Mouse (Mus musculus) heart, embryonic 14.5 days (tissue): ENCODE results near the gene Aaas. TPM values are rescaled to one million over a fixed set of nuclear protein-coding genes. Genes with fewer than 3 reads are reported as not detected.

Experiments used
- ATAC-seq: fragments of 200-750 bp; cut with Nextera tagmentation; 2 replicates; pipeline ENCODE4 v1.8.0; 2017; ENCODE audit warnings: low read depth, moderate TSS enrichment; ENCODE audit not compliant: insufficient number of reproducible peaks, insufficient read depth, low FRiP score
- H3K27ac ChIP-seq, 2 experiments: fragments of 200-500 bp in 1 of 2; fragments of 300-500 bp in 1 of 2; sonication (generic) in 1 of 2; replicated peaks in 1 of 2; 2 replicates each; pipeline ENCODE4 v1.5.1; 2012 to 2014; ENCODE audit warnings: low read depth in 2 of 2, low read length in 2 of 2, control low read depth in 1 of 2, mild to moderate bottlenecking in 1 of 2, mixed read lengths in 1 of 2; ENCODE audit not compliant: control insufficient read depth in 1 of 2, insufficient read depth in 1 of 2
- H3K27me3 ChIP-seq: fragments of 300-500 bp; sonication (generic); 2 replicates; pipeline ENCODE4 v1.6.1; 2014; ENCODE audit warnings: mild to moderate bottlenecking, low read length, control low read depth; ENCODE audit not compliant: control insufficient read depth, insufficient read depth
- H3K36me3 ChIP-seq: fragments of 300-500 bp; sonication (generic); 2 replicates; pipeline ENCODE4 v1.6.1; 2014; ENCODE audit warnings: mild to moderate bottlenecking, control low read depth, low read length, mixed read lengths; ENCODE audit not compliant: control insufficient read depth, insufficient read depth
- H3K4me1 ChIP-seq, 2 experiments: fragments of 200-500 bp in 1 of 2; fragments of 300-500 bp in 1 of 2; sonication (generic) in 1 of 2; 2 replicates each; pipeline ENCODE4 v1.6.1; 2012 to 2014; ENCODE audit warnings: low read length in 2 of 2, control low read depth in 1 of 2, mixed read lengths in 1 of 2; ENCODE audit not compliant: control insufficient read depth in 2 of 2, insufficient read depth in 2 of 2
- H3K4me2 ChIP-seq: fragments of 300-500 bp; sonication (generic); 2 replicates; pipeline ENCODE4 v1.6.1; 2014; ENCODE audit warnings: mild to moderate bottlenecking, low read length
- H3K4me3 ChIP-seq, 2 experiments: fragments of 200-500 bp in 1 of 2; fragments of 300-500 bp in 1 of 2; sonication (generic) in 1 of 2; 2 replicates each; pipeline ENCODE4 v1.5.1; 2012 to 2014; ENCODE audit warnings: low read length in 2 of 2, mild to moderate bottlenecking in 2 of 2, control low read depth in 1 of 2, low read depth in 1 of 2, moderate library complexity in 1 of 2; ENCODE audit not compliant: control insufficient read depth in 1 of 2, insufficient read depth in 1 of 2
- H3K9ac ChIP-seq: fragments of 300-500 bp; sonication (generic); 2 replicates; pipeline ENCODE4 v1.6.1; 2014; ENCODE audit warnings: mild to moderate bottlenecking, low read length
- H3K9me3 ChIP-seq: fragments of 300-500 bp; sonication (generic); 2 replicates; pipeline ENCODE4 v1.6.1; 2016; ENCODE audit warnings: low read length, control low read depth; ENCODE audit not compliant: control insufficient read depth
- WGBS: fragments of 180-500 bp; shearing (Covaris S2); extraction: QIAGEN DNeasy Blood & Tissue Kit; methylation state at CpG from one replicate; pipeline ENCODE4 v1.1.7; 2014; 5-methylcytosine and 5-hydroxymethylcytosine counted together
- polyA plus RNA-seq: library from polyadenylated mRNA; unstranded; fragments of >200 nt; fragmentation: Nextera tagmentation; extraction: Ambion mirVana; gene quantifications from 2 replicates; pipeline ENCODE4 v1.2.1, GENCODE M21; 2014

Aaas gene
- 45.0 and 48.4 TPM in 2 replicates for polyA plus RNA-seq

- under 1% methylated on average over 56 of the region's 56 CpGs for WGBS
- peak within 1 kb of the TSS; percentile 55 to 93 for H3K4me3 ChIP-seq
- peaks cover 18% of the 10 kb centered on the region for H3K36me3 ChIP-seq
- H3K4me2 ChIP-seq, result peak within 1 kb of the TSS; percentile 77
- peak within 1 kb of the TSS; percentile 77 to 83 for H3K27ac ChIP-seq
- H3K9ac ChIP-seq, result peak within 1 kb of the TSS; percentile 73
- H3K27me3 ChIP-seq, result no peaks in the 10 kb centered on the region; the same call in 1 of the 2 replicates
- ATAC-seq, result peak; percentile 75
- H3K4me1 ChIP-seq, result peaks cover 6 to 14% of the 10 kb centered on the region in 2 experiments
- no peaks in the 10 kb centered on the region for H3K9me3 ChIP-seq
Observed at GRCm38 (mm10) chr15:102350138-102350941, at the start of gene Aaas. Aaas (minus strand) TSS chr15:102350771.

GRCm38 (mm10) chr15:102399229-102400221 lies 49.0 kb upstream of the Aaas start:
- Histone ChIP-seq H3K4me2 (peak overlapping the region; percentile 81), H3K27ac (peak overlapping the region; percentile 85 to 96), H3K36me3 (no peaks in the 10 kb centered on the region), H3K9me3 (no peaks in the 10 kb centered on the region), H3K27me3 (no peaks in the 10 kb centered on the region), H3K4me3 (peak overlapping the region; percentile 52 to 73), H3K4me1 (peaks cover 9 to 14% of the 10 kb centered on the region in 2 experiments; a peak in 3 of 4 replicates), H3K9ac (peak overlapping the region; percentile 79)
- peak; percentile 90 for ATAC-seq
- WGBS, result 1% methylated on average over 34 of the region's 34 CpGs

GRCm38 (mm10) chr15:102398629-102399028 lies 48.1 kb upstream of the Aaas start:
- Histone ChIP-seq H3K9ac (no peak overlapping the region; the same call in 1 of the 2 replicates), H3K27ac (peak overlapping the region in 1 of 2 experiments; percentile 85; a peak in 1 of 4 replicates), H3K27me3 (no peaks in the 10 kb centered on the region), H3K36me3 (no peaks in the 10 kb centered on the region), H3K4me1 (peaks cover 9 to 14% of the 10 kb centered on the region in 2 experiments), H3K4me2 (peak overlapping the region; percentile 81), H3K9me3 (no peaks in the 10 kb centered on the region), H3K4me3 (peak overlapping the region in 1 of 2 experiments; percentile 52; a peak in 1 of 4 replicates)
- ATAC-seq, result no peak
- 32% methylated on average over 5 of the region's 5 CpGs for WGBS

- 7% methylated on average over 3 of the region's 3 CpGs for WGBS
- ATAC-seq, result no peak
Observed at GRCm38 (mm10) chr15:102395061-102395460, 44.5 kb upstream of the Aaas start.

GRCm38 (mm10) chr15:102393584-102394014 lies 43.0 kb upstream of the Aaas start:
- Histone ChIP-seq H3K4me3 (no peak overlapping the region), H3K36me3 (no peaks in the 10 kb centered on the region), H3K9me3 (no peaks in the 10 kb centered on the region), H3K27me3 (no peaks in the 10 kb centered on the region), H3K4me2 (no peak overlapping the region), H3K4me1 (peaks cover 3 to 4% of the 10 kb centered on the region in 2 experiments), H3K9ac (no peak overlapping the region), H3K27ac (peak overlapping the region; percentile 39 to 52; a peak in 3 of 4 replicates)
- no peak for ATAC-seq

More at GRCm38 (mm10) chr15:102395061-102395460, 44.5 kb upstream of the Aaas start:
- no peaks in the 10 kb centered on the region for H3K9me3 ChIP-seq
- peak overlapping the region in 1 of 2 experiments; percentile 16; a peak in 1 of 4 replicates for H3K27ac ChIP-seq
- peaks cover 9 to 13% of the 10 kb centered on the region in 2 experiments for H3K4me1 ChIP-seq
- no peak overlapping the region for H3K4me3 ChIP-seq
- H3K4me2 ChIP-seq, result no peak overlapping the region
- H3K36me3 ChIP-seq, result no peaks in the 10 kb centered on the region
- no peaks in the 10 kb centered on the region for H3K27me3 ChIP-seq
- no peak overlapping the region for H3K9ac ChIP-seq

GRCm38 (mm10) chr15:102392520-102392919 lies 41.9 kb upstream of the Aaas start:
- no peak overlapping the region for H3K4me3 ChIP-seq
- H3K27ac ChIP-seq, result peak overlapping the region; percentile 12 to 52; a peak in 2 of 4 replicates
- no peaks in the 10 kb centered on the region for H3K9me3 ChIP-seq
- no peak for ATAC-seq
- whole genome bisulfite sequencing, result 14% methylated on average over 2 of the region's 2 CpGs
- H3K4me2 ChIP-seq, result no peak overlapping the region
- H3K9ac ChIP-seq, result no peak overlapping the region
- H3K36me3 ChIP-seq, result no peaks in the 10 kb centered on the region
- no peaks in the 10 kb centered on the region for H3K27me3 ChIP-seq
- H3K4me1 ChIP-seq, result peaks cover 2 to 4% of the 10 kb centered on the region in 2 experiments; a peak in 3 of 4 replicates

- Histone ChIP-seq H3K4me3 (no peak overlapping the region), H3K9ac (no peak overlapping the region), H3K9me3 (no peaks in the 10 kb centered on the region), H3K4me1 (peaks cover 0 to 4% of the 10 kb centered on the region in 2 experiments; a peak in 2 of 4 replicates), H3K27ac (no peak overlapping the region), H3K36me3 (no peaks in the 10 kb centered on the region), H3K4me2 (no peak overlapping the region), H3K27me3 (no peaks in the 10 kb centered on the region)
- 78% methylated on average over 3 of the region's 3 CpGs for WGBS
- ATAC-seq, result no peak
Observed at GRCm38 (mm10) chr15:102388942-102389341, 38.4 kb upstream of the Aaas start.
